Mouse (Mus musculus): ENCODE results near the gene Cspg4. TPM values are rescaled to one million over a fixed set of nuclear protein-coding genes. Genes with fewer than 3 reads are reported as not detected.
A peak's percentile ranks its signal among the peaks of the same experiment; 100 is the strongest.
"Not testable (repeated sequence)": the region's sequence is repeated elsewhere in the genome, so short reads cannot be mapped to it uniquely, and the experiment has no call there.

The Cspg4 gene
- polyA plus RNA-seq, 1 experiment: 14.5 TPM

DNA sequence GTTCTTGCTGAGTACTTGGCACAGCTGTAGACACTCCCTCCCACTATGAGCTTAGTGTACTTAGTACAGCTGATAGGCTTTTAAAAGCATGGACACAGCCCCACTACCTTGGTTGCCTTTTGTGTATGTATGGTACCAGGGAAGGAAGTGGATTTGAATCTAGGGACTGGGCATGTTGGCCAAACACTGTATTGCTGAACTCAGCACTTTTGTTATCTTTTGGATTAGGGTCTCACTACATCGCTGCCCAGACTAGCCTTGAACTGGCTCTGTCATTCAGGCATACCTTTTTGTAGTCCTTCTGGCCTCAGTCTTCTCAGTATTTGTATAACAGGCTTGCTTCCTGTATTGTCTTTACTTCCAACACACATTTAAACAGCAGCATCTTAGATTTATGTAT lies 65.7 kb downstream of the Cspg4 start:
- H3K27ac ChIP-seq (ENCODE audit: insufficient read depth, low read depth, low read length): no peak overlapping the region
- H3K27me3 ChIP-seq (replicated peaks; ENCODE audit: control insufficient read depth, insufficient read depth, low read length): no peaks in the 10 kb centered on the region
- peaks cover 7% of the 10 kb centered on the region; the same call in 1 of the 2 replicates for H3K4me1 ChIP-seq (ENCODE audit: control insufficient read depth, insufficient read depth, low read length)
- H3K4me3 ChIP-seq (ENCODE audit: insufficient read depth, low read depth, low read length): no peak overlapping the region
- no peak for TF ChIP-seq POLR2A (IDR thresholded peaks at IDR 0.05; ENCODE audit: low read depth, low read length)
- TF ChIP-seq CTCF (conservative IDR thresholded peaks at IDR 0.05; ENCODE audit: insufficient read depth, insufficient read length, low read depth, low read length): no peak
- WGBS: 86% methylated on average over 1 of the region's 1 CpGs
- no peak for DNase-seq
- no peaks in the 10 kb centered on the region for H3K36me3 ChIP-seq (ENCODE audit: control insufficient read depth, insufficient read depth, low read length)

DNA sequence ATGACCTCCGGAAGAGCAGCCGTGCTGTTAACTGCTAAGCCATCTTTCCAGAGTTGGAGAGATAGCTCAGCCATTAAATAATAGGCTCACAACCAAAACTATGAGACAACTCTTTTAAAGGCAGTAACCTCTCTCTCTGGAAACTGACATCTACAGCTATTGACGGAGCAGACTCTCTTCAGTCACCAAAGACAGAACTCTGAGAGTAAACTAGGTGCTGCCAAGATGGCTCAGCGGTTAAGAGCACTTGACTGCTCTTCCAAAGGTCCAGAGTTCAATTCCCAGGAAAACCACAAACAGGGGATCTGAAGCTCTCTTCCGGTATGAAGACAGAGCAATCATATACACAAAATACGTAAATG lies 72.0 kb downstream of the Cspg4 start:
- H3K27ac ChIP-seq (ENCODE audit: insufficient read depth, low read depth, low read length): peak overlapping the region; percentile 67; the same call in 1 of the 2 replicates

DNA sequence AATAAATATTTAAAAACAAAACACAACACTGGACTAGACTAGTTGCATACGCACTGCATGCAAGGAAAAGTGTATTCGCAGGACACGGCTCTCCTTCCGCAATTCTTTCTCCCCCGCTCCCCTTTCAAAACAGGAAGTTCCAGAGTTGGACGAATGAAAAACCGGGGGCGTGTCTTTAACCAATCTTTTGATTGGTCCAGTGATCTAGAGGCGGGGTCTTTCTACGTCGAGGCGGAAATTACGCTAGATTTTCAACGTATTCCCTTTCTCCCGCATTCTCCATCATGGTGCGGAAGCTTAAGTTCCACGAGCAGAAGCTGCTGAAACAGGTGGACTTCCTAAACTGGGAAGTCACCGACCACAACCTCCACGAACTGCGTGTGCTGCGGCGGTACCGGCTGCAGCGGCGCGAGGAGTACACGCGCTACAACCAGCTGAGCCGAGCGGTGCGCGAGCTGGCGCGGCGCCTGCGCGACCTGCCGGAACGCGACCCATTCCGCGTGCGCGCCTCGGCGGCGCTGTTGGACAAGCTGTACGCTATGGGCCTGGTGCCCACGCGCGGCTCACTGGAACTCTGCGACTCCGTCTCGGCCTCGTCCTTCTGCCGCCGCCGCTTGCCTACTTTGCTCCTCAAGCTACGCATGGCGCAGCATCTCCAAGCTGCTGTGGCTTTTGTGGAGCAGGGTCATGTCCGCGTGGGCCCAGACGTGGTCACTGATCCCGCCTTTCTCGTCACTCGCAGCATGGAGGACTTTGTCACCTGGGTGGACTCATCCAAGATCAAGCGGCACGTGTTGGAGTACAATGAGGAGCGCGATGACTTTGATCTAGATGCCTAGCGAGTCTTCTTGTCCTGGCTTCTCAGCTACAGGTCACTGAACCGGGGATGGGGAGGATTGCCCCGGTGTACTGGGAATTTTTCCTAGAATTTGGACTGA lies 72.7 kb downstream of the Cspg4 start, which contains the start of gene Imp3:
TSS of gene Imp3 (plus strand) at position 253 of the 938 bp plus-strand sequence.
- WGBS: under 1% methylated on average over 73 of the region's 73 CpGs
- Histone ChIP-seq H3K36me3 (ENCODE audit: control insufficient read depth, insufficient read depth, low read length) (no peaks in the 10 kb centered on the region), H3K27ac (ENCODE audit: insufficient read depth, low read depth, low read length) (peak within 1 kb of the TSS; percentile 79), H3K27me3 (replicated peaks; ENCODE audit: control insufficient read depth, insufficient read depth, low read length) (no peaks in the 10 kb centered on the region), H3K4me1 (ENCODE audit: control insufficient read depth, insufficient read depth, low read length) (peaks cover 3% of the 10 kb centered on the region), H3K4me3 (ENCODE audit: insufficient read depth, low read depth, low read length) (peak within 1 kb of the TSS; percentile 69)
- peak; percentile 30 for TF ChIP-seq POLR2A (IDR thresholded peaks at IDR 0.05; ENCODE audit: low read depth, low read length)
- TF ChIP-seq CTCF (conservative IDR thresholded peaks at IDR 0.05; ENCODE audit: insufficient read depth, insufficient read length, low read depth, low read length): no peak
- peak; percentile 98 for DNase-seq

More for the DNA sequence above, 72.0 kb downstream of the Cspg4 start:
- H3K36me3 ChIP-seq (ENCODE audit: control insufficient read depth, insufficient read depth, low read length): no peaks in the 10 kb centered on the region
- H3K4me1 ChIP-seq (ENCODE audit: control insufficient read depth, insufficient read depth, low read length): peaks cover 3% of the 10 kb centered on the region
- H3K4me3 ChIP-seq (ENCODE audit: insufficient read depth, low read depth, low read length): peak overlapping the region; percentile 69
- TF ChIP-seq CTCF (conservative IDR thresholded peaks at IDR 0.05; ENCODE audit: insufficient read depth, insufficient read length, low read depth, low read length): no peak
- no peak for TF ChIP-seq POLR2A (IDR thresholded peaks at IDR 0.05; ENCODE audit: low read depth, low read length)
- no peak for DNase-seq
- WGBS: 12% methylated on average over 6 of the region's 6 CpGs
- H3K27me3 ChIP-seq (replicated peaks; ENCODE audit: control insufficient read depth, insufficient read depth, low read length): no peaks in the 10 kb centered on the region

DNA sequence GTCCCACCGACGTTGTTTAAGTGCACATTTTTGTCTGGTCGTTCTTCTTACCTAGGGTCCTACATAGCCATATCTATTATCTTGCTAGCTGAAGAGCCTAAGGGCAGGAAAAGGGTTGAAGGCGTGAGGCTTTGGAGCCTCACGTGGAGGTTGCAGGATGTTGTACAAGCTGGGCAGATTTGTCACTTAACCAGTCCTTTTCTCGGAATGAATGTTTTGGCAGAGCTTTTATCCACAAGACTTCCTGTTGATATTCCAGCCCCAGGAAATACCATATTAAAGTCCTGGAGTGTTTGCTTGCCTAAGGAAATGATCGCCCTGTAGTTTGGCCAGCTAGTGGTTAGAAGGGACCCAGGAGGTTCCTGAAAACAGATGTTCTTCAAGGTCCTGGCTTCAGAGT lies 73.5 kb downstream of the Cspg4 start:
- Histone ChIP-seq H3K27ac (ENCODE audit: insufficient read depth, low read depth, low read length) (peak overlapping the region; percentile 79), H3K36me3 (ENCODE audit: control insufficient read depth, insufficient read depth, low read length) (no peaks in the 10 kb centered on the region), H3K4me3 (ENCODE audit: insufficient read depth, low read depth, low read length) (peak overlapping the region; percentile 69), H3K4me1 (ENCODE audit: control insufficient read depth, insufficient read depth, low read length) (peaks cover 3% of the 10 kb centered on the region), H3K27me3 (replicated peaks; ENCODE audit: control insufficient read depth, insufficient read depth, low read length) (no peaks in the 10 kb centered on the region)
- peak; percentile 82 for DNase-seq
- TF ChIP-seq POLR2A (IDR thresholded peaks at IDR 0.05; ENCODE audit: low read depth, low read length): no peak
- no peak for TF ChIP-seq CTCF (conservative IDR thresholded peaks at IDR 0.05; ENCODE audit: insufficient read depth, insufficient read length, low read depth, low read length)
- WGBS: 0% methylated on average over 7 of the region's 7 CpGs

DNA sequence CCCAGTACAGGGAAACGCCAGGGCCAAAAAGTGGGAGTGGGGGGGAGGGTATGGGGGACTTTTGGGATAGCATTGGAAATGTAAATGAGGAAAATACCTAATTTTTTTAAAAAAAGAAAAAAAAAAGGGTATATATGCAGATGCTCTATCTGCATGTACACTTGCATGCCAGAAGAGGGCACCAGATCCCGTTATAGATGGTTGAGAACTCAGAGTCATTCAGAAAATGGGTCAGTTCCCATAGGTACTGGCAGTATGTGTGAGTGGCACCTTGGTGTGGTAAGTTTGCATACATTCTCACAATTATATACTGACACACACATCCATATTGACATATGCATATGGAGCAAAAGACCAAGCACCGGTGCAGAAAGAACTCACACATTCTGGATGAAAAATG lies 82.6 kb downstream of the Cspg4 start:
- not testable (repeated sequence) for H3K4me3 ChIP-seq (ENCODE audit: insufficient read depth, low read depth, low read length); H3K4me1 ChIP-seq (ENCODE audit: control insufficient read depth, insufficient read depth, low read length); H3K27ac ChIP-seq (ENCODE audit: insufficient read depth, low read depth, low read length); H3K36me3 ChIP-seq (ENCODE audit: control insufficient read depth, insufficient read depth, low read length); H3K27me3 ChIP-seq (replicated peaks; ENCODE audit: control insufficient read depth, insufficient read depth, low read length)
- peak; percentile 41 for TF ChIP-seq CTCF (conservative IDR thresholded peaks at IDR 0.05; ENCODE audit: insufficient read depth, insufficient read length, low read depth, low read length)
- WGBS: 31% methylated on average over 3 of the region's 3 CpGs
- DNase-seq: peak; percentile 66

DNA sequence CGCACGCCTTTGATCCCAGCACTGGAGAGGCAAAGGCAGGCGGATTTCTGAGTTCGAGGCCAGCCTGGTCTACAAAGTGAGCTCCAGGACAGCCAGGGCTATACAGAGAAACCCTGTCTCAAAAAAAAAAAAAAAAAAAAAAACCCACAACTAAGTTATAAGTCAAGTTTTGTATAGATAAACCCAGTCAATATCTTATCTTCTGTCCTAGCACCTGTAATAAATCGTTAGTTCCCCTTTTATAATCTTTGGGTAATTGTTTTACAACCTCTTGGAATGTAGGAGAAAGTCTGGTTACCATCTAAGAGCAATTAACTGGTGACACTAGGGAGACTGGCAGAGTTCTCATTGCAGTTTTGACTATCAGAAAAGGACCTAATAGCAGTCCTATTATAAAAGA lies 83.9 kb downstream of the Cspg4 start:
- not testable (repeated sequence) for H3K4me1 ChIP-seq (ENCODE audit: control insufficient read depth, insufficient read depth, low read length); H3K36me3 ChIP-seq (ENCODE audit: control insufficient read depth, insufficient read depth, low read length); DNase-seq; H3K4me3 ChIP-seq (ENCODE audit: insufficient read depth, low read depth, low read length); H3K27me3 ChIP-seq (replicated peaks; ENCODE audit: control insufficient read depth, insufficient read depth, low read length); H3K27ac ChIP-seq (ENCODE audit: insufficient read depth, low read depth, low read length)
- 70% methylated on average over 5 of the region's 5 CpGs for WGBS

Other genes starting within 250 kb of the Cspg4 start
- 0.72 and 1.2 TPM in 2 replicates for gene Lingo1, start 68.6 kb upstream of the Cspg4 start, polyA plus RNA-seq (2012; rRNA removed)
- 1.8 and 2.0 TPM in 2 replicates for gene Odf3l1, start 354 bp upstream of the Cspg4 start, polyA plus RNA-seq (2012; rRNA removed)
- 11.8 and 12.0 TPM in 2 replicates for gene Snx33, start 63.3 kb downstream of the Cspg4 start, polyA plus RNA-seq (2012; rRNA removed)
- gene Imp3, start 72.4 kb downstream of the Cspg4 start, polyA plus RNA-seq (2012; rRNA removed): 151 and 189 TPM in 2 replicates
- 6.5 and 7.7 TPM in 2 replicates for gene Snupn, start 85.8 kb downstream of the Cspg4 start, polyA plus RNA-seq (2012; rRNA removed)
- 20.7 and 26.6 TPM in 2 replicates for gene Ptpn9, start 129.9 kb downstream of the Cspg4 start, polyA plus RNA-seq (2012; rRNA removed)
- 58.6 and 70.1 TPM in 2 replicates for gene Sin3a, start 207.0 kb downstream of the Cspg4 start, polyA plus RNA-seq (2012; rRNA removed)